Mouse (Mus musculus): ENCODE measurements around the gene Cry1.

Gene Cry1

GRCm38 (mm10) chr10:85161745-85162351, 23.0 kb downstream of the Cry1 start:
- no peak for DNase-seq (ENCODE audit: low spot score)

DNA sequence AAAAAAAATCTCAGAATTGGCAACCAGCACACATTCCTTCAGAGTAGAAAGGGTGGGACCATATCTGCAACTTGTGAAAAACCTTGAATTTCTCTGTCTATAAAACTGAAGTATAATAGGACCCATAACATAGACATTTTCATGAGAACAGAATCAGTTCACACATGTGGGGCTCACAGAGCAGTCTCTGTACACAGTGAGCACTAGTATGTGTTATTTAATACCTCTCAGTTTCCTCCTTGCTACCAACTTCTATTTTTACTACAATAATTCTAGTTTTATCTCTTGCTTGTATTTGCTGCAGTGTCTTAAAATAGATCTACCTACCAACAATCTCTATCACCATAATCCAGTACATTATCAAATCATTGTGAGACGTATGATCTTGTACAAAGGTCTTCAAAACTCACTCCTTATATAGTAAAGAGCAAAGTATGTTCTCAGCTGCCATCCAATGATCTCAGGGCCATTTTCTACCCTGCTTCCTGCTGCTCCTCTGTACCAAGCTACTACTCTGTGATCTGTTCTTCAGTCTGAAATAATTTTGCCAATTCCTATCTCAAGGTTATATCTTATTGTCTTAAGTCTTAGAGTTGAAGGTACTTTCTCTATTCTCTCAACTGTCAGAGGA, 24.8 kb downstream of the Cry1 start:
- DNase-seq (ENCODE audit: low spot score) = no peak

DNA sequence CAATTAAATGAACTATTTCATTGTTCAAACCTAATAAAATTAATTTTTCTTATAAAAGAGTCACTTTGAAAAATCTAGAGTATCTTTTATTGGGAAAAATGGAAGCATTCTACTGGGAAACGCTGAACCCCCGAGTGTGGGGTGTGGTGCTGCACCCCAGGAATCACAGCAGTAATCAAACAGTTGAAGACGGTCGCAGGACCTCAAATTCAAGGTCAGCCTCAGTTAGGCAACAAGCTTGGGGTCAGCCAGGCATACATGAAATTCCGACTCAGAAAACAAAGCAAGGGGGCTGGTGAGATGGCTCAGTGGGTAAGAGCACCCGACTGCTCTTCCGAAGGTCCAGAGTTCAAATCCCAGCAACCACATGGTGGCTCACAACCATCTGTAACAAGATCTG, 27.4 kb downstream of the Cry1 start:
- no peak for DNase-seq (ENCODE audit: low spot score)

GRCm38 (mm10) chr10:85154195-85154594, 30.7 kb downstream of the Cry1 start:
- DNase-seq (ENCODE audit: low spot score) = peak; percentile 6

GRCm38 (mm10) chr10:85149226-85149625, 35.6 kb downstream of the Cry1 start:
- no peak for DNase-seq (ENCODE audit: low spot score)

GRCm38 (mm10) chr10:85146282-85146681, 38.6 kb downstream of the Cry1 start:
- no peak for DNase-seq (ENCODE audit: low spot score)

GRCm38 (mm10) chr10:85141465-85141864, 43.4 kb downstream of the Cry1 start:
- no peak for DNase-seq (ENCODE audit: low spot score)

DNA sequence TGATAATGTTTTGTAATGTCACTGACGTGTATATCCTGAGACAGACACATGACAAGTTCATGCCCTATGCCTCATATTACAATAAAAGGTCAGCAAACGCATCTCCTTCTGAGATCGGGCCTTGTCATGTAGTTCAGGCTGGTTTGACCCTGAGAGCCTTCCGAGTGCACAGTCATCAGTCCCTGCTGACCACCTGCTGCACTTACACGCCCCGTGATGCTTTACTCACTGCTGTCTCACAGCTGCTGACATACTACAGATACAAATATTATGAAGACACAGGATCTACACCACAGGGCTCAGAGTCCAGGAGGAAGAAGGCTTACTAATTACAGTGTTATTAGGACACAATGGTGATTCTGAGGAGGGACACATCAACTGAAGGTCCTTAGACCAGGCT, 48.3 kb downstream of the Cry1 start:
- no peak for DNase-seq (ENCODE audit: low spot score)

DNA sequence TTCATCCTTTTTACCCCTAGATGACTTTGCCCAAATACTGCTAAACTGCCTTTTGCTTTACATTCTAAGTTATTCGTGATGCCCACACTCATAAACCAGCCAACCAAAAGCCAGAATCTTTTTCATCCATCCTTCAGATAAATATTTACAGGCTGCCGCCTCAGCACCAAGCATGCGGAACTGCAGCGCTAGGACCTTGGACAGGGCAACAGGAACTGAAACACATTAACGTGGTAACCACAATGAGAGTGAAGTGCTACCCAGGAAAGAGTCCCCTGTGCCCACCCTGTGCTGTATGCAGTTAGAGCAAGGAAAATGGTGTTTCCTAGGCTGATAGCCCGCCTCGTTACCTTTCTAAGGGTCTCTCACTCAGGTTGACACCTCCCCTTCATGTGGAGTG, 56.4 kb downstream of the Cry1 start:
- DNase-seq (ENCODE audit: low spot score) = no peak

DNA sequence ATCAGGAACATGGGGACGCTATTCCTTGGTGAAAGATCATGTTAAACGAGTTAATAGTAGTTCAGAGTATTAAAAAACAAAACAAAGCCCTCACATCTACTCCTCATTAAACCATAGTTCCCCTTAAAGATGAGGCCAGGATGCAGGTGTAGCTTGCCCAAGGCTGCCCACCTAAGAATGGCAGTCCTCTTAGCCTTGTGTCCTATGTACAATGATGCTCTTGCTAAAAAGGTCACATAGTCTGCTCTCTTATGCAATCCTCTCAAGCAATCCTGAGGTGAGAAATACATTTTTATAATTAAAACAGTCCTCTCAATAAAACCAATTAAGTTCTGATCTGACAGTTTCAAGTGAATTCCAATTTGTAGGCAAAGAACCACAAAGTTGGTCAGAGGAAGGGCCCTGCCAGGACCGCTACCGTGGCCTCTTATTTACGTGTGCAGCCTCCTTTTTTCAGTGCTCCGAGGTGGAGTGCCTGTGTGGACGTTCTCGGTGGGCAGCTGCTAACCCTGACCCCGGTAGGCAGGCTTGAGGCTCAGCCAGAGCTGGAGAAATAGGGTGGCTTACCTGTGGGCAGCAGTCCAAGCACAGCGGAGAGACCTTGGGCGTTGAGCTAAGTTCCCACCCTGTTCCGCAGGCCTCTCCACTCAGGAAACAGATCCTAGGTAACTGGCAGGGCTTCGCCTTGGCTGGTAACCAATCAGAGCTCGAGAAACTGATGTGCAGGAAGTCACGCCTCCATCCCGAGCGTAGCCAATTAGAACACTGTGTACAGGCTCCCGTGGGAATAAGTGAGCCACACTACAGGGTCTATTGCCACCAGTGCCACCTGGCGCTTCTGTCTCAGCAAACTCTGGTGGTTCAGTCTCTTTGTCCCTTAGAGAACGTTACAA, 57.2 kb downstream of the Cry1 start, which contains the start of gene Mterf2:
Gene Mterf2 (minus strand): TSS at position 633 of the 893 bp plus-strand sequence.
- DNase-seq (ENCODE audit: low spot score) = peak; percentile 92

DNA sequence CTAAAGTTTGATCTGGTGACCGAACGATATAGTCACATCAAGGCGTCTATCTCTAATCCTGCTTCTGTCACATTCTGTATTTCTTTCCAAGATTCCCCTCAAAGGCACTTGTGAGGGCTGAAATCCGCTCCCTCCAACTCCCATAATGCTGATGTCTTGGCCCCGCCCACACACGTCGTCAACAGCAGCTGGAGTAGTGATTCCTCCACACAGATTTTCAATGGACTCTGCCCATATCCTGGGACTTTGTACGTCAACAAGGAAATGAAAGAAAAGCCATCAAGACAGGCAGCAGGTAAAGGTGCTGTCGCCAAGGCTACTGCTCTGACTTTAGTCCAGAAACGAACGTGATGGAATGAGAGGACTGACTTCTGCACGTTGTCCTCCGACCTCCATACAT, 59.7 kb downstream of the Cry1 start:
- DNase-seq (ENCODE audit: low spot score) = no peak

- no peak for DNase-seq (ENCODE audit: low spot score)
Observed at GRCm38 (mm10) chr10:85114409-85114808, 70.5 kb downstream of the Cry1 start.

GRCm38 (mm10) chr10:85103085-85103885, 81.6 kb downstream of the Cry1 start:
- peak; percentile 6 for DNase-seq (ENCODE audit: low spot score)

- DNase-seq (ENCODE audit: low spot score) = peak; percentile 77
Observed at GRCm38 (mm10) chr10:85102247-85103084, 82.4 kb downstream of the Cry1 start, which contains the start of the genes Fhl4 and Tmem263. Gene Fhl4, minus strand, starts transcription at chr10:85102495. Gene Tmem263, plus strand, starts transcription at chr10:85102627.

- no peak for DNase-seq (ENCODE audit: low spot score)
Observed at GRCm38 (mm10) chr10:85101841-85102240, 83.0 kb downstream of the Cry1 start.
